Mouse (Mus musculus): ENCODE results near the gene Patl1. TPM values are rescaled to one million over a fixed set of nuclear protein-coding genes. Genes with fewer than 3 reads are reported as not detected.
"Not testable (repeated sequence)": the region's sequence is repeated elsewhere in the genome, so short reads cannot be mapped to it uniquely, and the experiment has no call there.

Patl1 gene
- polyA plus RNA-seq, 1 experiment, result 13.9 TPM

DNA sequence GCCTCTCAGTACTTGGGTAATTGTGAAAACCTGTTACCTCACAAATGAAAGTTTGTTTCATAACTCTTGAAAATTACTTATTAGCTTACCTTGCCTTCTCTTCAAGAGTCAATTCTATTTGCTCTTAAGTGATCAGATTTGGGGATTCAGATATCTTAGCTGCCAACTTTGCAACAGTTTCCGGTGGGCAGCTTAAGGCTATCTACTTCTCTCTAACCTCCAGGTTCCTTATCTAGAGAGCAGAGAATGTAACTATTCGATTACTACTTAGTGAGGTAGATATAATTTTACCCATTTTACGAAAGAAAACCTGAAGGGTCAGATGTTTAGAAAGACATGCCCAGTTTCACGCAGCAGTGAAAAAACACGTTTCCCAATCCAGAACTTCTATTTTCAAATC, 1.2 kb upstream of the Patl1 start:
- H3K36me3 ChIP-seq (ENCODE audit: control insufficient read depth, insufficient read depth), result peaks cover 7% of the 10 kb centered on the region
- no peaks in the 10 kb centered on the region for H3K27me3 ChIP-seq (ENCODE audit: control insufficient read depth, insufficient read depth, insufficient read length)
- peak overlapping the region; percentile 76 for H3ac ChIP-seq (ENCODE audit: control insufficient read depth, insufficient read length)
- H3K79me2 ChIP-seq (ENCODE audit: control insufficient read depth, insufficient read depth), result peaks cover 35% of the 10 kb centered on the region
- peak overlapping the region; percentile 82 for H3K4me3 ChIP-seq
- TF ChIP-seq POLR2AphosphoS2 (IDR thresholded peaks at IDR 0.05; ENCODE audit: insufficient read length, low read depth) (no peak), MAX (IDR thresholded peaks at IDR 0.05; ENCODE audit: low read depth) (no peak), MYOD1 (IDR thresholded peaks at IDR 0.05; ENCODE audit: control insufficient read depth in 1 of 3, insufficient read length in 2 of 3, low read depth in 2 of 3) (no peak), TCF12 (IDR thresholded peaks at IDR 0.05; ENCODE audit: insufficient read depth, poor library complexity, severe bottlenecking) (no peak), USF1 (IDR thresholded peaks at IDR 0.05; ENCODE audit: low read depth) (no peak), REST (IDR thresholded peaks at IDR 0.05; ENCODE audit: insufficient read depth, insufficient read length) (no peak), POLR2A (IDR thresholded peaks at IDR 0.05; ENCODE audit: insufficient read length, low read depth) (no peak), SRF (IDR thresholded peaks at IDR 0.05; ENCODE audit: control insufficient read depth, insufficient read length, low read depth) (no peak), TCF3 (IDR thresholded peaks at IDR 0.05; ENCODE audit: insufficient read length, low read depth) (no peak), MYOG (IDR thresholded peaks at IDR 0.05; ENCODE audit: control insufficient read depth in 1 of 3, insufficient read depth in 1 of 3, insufficient read length in 2 of 3, low read depth in 2 of 3) (no peak), CEBPB (IDR thresholded peaks at IDR 0.05; ENCODE audit: insufficient read depth, poor library complexity, severe bottlenecking) (no peak), E2F4 (IDR thresholded peaks at IDR 0.05; ENCODE audit: insufficient read depth) (no peak)
- peak overlapping the region; percentile 94 for H3K4me2 ChIP-seq (ENCODE audit: low read depth)

GRCm38 (mm10) chr19:11911603-11912002, 596 bp upstream of the Patl1 start:
- peaks cover 41% of the 10 kb centered on the region for H3K79me2 ChIP-seq (ENCODE audit: control insufficient read depth, insufficient read depth)
- TF ChIP-seq POLR2AphosphoS2 (IDR thresholded peaks at IDR 0.05; ENCODE audit: insufficient read length, low read depth) (no peak), POLR2A (IDR thresholded peaks at IDR 0.05; ENCODE audit: insufficient read length, low read depth) (peak; percentile 27)
- peak overlapping the region; percentile 76 for H3ac ChIP-seq (ENCODE audit: control insufficient read depth, insufficient read length)
- peaks cover 10% of the 10 kb centered on the region for H3K36me3 ChIP-seq (ENCODE audit: control insufficient read depth, insufficient read depth)
- H3K4me3 ChIP-seq, result peak overlapping the region; percentile 82
- peak overlapping the region; percentile 94 for H3K4me2 ChIP-seq (ENCODE audit: low read depth)
- no peaks in the 10 kb centered on the region for H3K27me3 ChIP-seq (ENCODE audit: control insufficient read depth, insufficient read depth, insufficient read length)

- peaks cover 10% of the 10 kb centered on the region for H3K36me3 ChIP-seq (ENCODE audit: control insufficient read depth, insufficient read depth)
- TF ChIP-seq MYOD1 (IDR thresholded peaks at IDR 0.05; ENCODE audit: control insufficient read depth in 1 of 3, insufficient read length in 2 of 3, low read depth in 2 of 3) (peak in 2 of 3 experiments; percentile 2 to 17), SRF (IDR thresholded peaks at IDR 0.05; ENCODE audit: control insufficient read depth, insufficient read length, low read depth) (no peak)
- peak overlapping the region; percentile 93 for H3K4me2 ChIP-seq (ENCODE audit: low read depth)
- H3K27me3 ChIP-seq (ENCODE audit: control insufficient read depth, insufficient read depth, insufficient read length), result no peaks in the 10 kb centered on the region
- H3K4me3 ChIP-seq, result peak overlapping the region; percentile 82
- peak overlapping the region; percentile 76 for H3ac ChIP-seq (ENCODE audit: control insufficient read depth, insufficient read length)
- peaks cover 49% of the 10 kb centered on the region for H3K79me2 ChIP-seq (ENCODE audit: control insufficient read depth, insufficient read depth)
Measured at GRCm38 (mm10) chr19:11912533-11913121, 428 bp downstream of the Patl1 start.

- Histone ChIP-seq H3ac (ENCODE audit: control insufficient read depth, insufficient read length) (no peak overlapping the region), H3K27me3 (ENCODE audit: control insufficient read depth, insufficient read depth, insufficient read length) (no peaks in the 10 kb centered on the region), H3K79me2 (ENCODE audit: control insufficient read depth, insufficient read depth) (peaks cover 65% of the 10 kb centered on the region), H3K4me3 (no peak overlapping the region), H3K4me2 (ENCODE audit: low read depth) (no peak overlapping the region), H3K36me3 (ENCODE audit: control insufficient read depth, insufficient read depth) (peaks cover 14% of the 10 kb centered on the region)
- TF ChIP-seq REST (IDR thresholded peaks at IDR 0.05; ENCODE audit: insufficient read depth, insufficient read length), result no peak
- TF ChIP-seq MYOG (IDR thresholded peaks at IDR 0.05; ENCODE audit: control insufficient read depth in 1 of 3, insufficient read depth in 1 of 3, insufficient read length in 2 of 3, low read depth in 2 of 3), result no peak
- TF ChIP-seq MAX (IDR thresholded peaks at IDR 0.05; ENCODE audit: low read depth), result no peak
- no peak for TF ChIP-seq E2F4 (IDR thresholded peaks at IDR 0.05; ENCODE audit: insufficient read depth)
- no peak for TF ChIP-seq POLR2AphosphoS2 (IDR thresholded peaks at IDR 0.05; ENCODE audit: insufficient read length, low read depth)
- TF ChIP-seq CEBPB (IDR thresholded peaks at IDR 0.05; ENCODE audit: insufficient read depth, poor library complexity, severe bottlenecking), result no peak
- TF ChIP-seq TCF12 (IDR thresholded peaks at IDR 0.05; ENCODE audit: insufficient read depth, poor library complexity, severe bottlenecking), result no peak
- TF ChIP-seq TCF3 (IDR thresholded peaks at IDR 0.05; ENCODE audit: insufficient read length, low read depth), result no peak
- no peak for TF ChIP-seq SRF (IDR thresholded peaks at IDR 0.05; ENCODE audit: control insufficient read depth, insufficient read length, low read depth)
- no peak for TF ChIP-seq MYOD1 (IDR thresholded peaks at IDR 0.05; ENCODE audit: control insufficient read depth in 1 of 3, insufficient read length in 2 of 3, low read depth in 2 of 3)
- no peak for TF ChIP-seq USF1 (IDR thresholded peaks at IDR 0.05; ENCODE audit: low read depth)
- TF ChIP-seq POLR2A (IDR thresholded peaks at IDR 0.05; ENCODE audit: insufficient read length, low read depth), result no peak
Measured at GRCm38 (mm10) chr19:11915804-11916203, 3.6 kb downstream of the Patl1 start.

GRCm38 (mm10) chr19:11922068-11922467, 9.9 kb downstream of the Patl1 start:
- TF ChIP-seq MAX (IDR thresholded peaks at IDR 0.05; ENCODE audit: low read depth) (no peak), MYOG (IDR thresholded peaks at IDR 0.05; ENCODE audit: control insufficient read depth in 1 of 3, insufficient read depth in 1 of 3, insufficient read length in 2 of 3, low read depth in 2 of 3) (no peak), TCF3 (IDR thresholded peaks at IDR 0.05; ENCODE audit: insufficient read length, low read depth) (no peak), TCF12 (IDR thresholded peaks at IDR 0.05; ENCODE audit: insufficient read depth, poor library complexity, severe bottlenecking) (no peak), POLR2AphosphoS2 (IDR thresholded peaks at IDR 0.05; ENCODE audit: insufficient read length, low read depth) (no peak), REST (IDR thresholded peaks at IDR 0.05; ENCODE audit: insufficient read depth, insufficient read length) (no peak), SRF (IDR thresholded peaks at IDR 0.05; ENCODE audit: control insufficient read depth, insufficient read length, low read depth) (no peak), CEBPB (IDR thresholded peaks at IDR 0.05; ENCODE audit: insufficient read depth, poor library complexity, severe bottlenecking) (no peak)
- Histone ChIP-seq H3ac (ENCODE audit: control insufficient read depth, insufficient read length) (no peak overlapping the region), H3K36me3 (ENCODE audit: control insufficient read depth, insufficient read depth) (peaks cover 42% of the 10 kb centered on the region), H3K4me3 (no peak overlapping the region), H3K27me3 (ENCODE audit: control insufficient read depth, insufficient read depth, insufficient read length) (no peaks in the 10 kb centered on the region), H3K4me2 (ENCODE audit: low read depth) (no peak overlapping the region), H3K79me2 (ENCODE audit: control insufficient read depth, insufficient read depth) (peaks cover 20% of the 10 kb centered on the region)

DNA sequence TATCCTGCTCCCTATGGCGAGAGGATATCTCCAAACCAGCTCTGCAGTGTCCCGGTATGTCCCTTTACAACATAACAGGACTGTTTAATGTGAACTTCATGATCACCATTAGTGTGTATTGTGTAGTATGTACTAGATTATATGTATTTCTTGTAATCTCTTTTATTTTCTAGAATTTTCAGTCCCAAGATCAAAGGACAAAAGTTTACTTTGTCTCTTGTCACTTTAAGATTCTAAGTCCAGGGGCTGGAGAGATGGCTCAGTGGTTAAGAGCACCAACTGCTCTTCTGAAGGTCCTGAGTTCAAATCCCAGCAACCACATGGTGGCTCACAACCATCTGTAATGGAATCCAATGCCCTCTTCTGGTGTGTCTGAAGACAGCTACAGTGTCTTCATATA, 10.3 kb downstream of the Patl1 start:
- not testable (repeated sequence) for H3ac ChIP-seq (ENCODE audit: control insufficient read depth, insufficient read length); H3K4me2 ChIP-seq (ENCODE audit: low read depth); H3K4me3 ChIP-seq; H3K27me3 ChIP-seq (ENCODE audit: control insufficient read depth, insufficient read depth, insufficient read length)
- H3K36me3 ChIP-seq (ENCODE audit: control insufficient read depth, insufficient read depth), result peaks cover 42% of the 10 kb centered on the region
- H3K79me2 ChIP-seq (ENCODE audit: control insufficient read depth, insufficient read depth), result peaks cover 17% of the 10 kb centered on the region
